Mouse (Mus musculus): ENCODE measurements at regions not wholly inside any gene's neighbourhood (a gene's known extent, or its start where the extent isn't known, plus 50 kb on each side); places are given as distances from the start of the nearest gene placed in this dataset.

GRCm38 (mm10) chr15:61855880-61856279 lies 933.1 kb upstream of the A1bg start:
- H3K4me2 ChIP-seq: no peak overlapping the region
- ATAC-seq (ENCODE audit: low read depth) (no peak), DNase-seq (no peak)
- no peaks in the 10 kb centered on the region for H3K27me3 ChIP-seq
- H3K27ac ChIP-seq: no peak overlapping the region
- no peak overlapping the region for H3K4me3 ChIP-seq (replicated peaks)
- no peaks in the 10 kb centered on the region for H3K4me1 ChIP-seq (replicated peaks)
- H3K36me3 ChIP-seq: no peaks in the 10 kb centered on the region
- no peak overlapping the region for H3K9ac ChIP-seq
- no peaks in the 10 kb centered on the region for H3K9me3 ChIP-seq (replicated peaks)
- WGBS (ENCODE audit: insufficient replicate concordance): 56% methylated on average over 2 of the region's 2 CpGs

GRCm38 (mm10) chr15:61812671-61813070 lies 889.9 kb upstream of the A1bg start:
- no peak for ATAC-seq (ENCODE audit: low read depth)
- no peak for DNase-seq
- H3K36me3 ChIP-seq: no peaks in the 10 kb centered on the region
- 58% methylated on average over 2 of the region's 2 CpGs for WGBS (ENCODE audit: insufficient replicate concordance)
- no peak overlapping the region for H3K9ac ChIP-seq
- H3K27me3 ChIP-seq: no peaks in the 10 kb centered on the region
- no peaks in the 10 kb centered on the region for H3K9me3 ChIP-seq (replicated peaks)
- no peak overlapping the region for H3K4me3 ChIP-seq (replicated peaks)
- H3K27ac ChIP-seq: no peak overlapping the region
- H3K4me2 ChIP-seq: no peak overlapping the region
- H3K4me1 ChIP-seq (replicated peaks): no peaks in the 10 kb centered on the region

GRCm38 (mm10) chr15:61805379-61805778 lies 882.6 kb upstream of the A1bg start:
- H3K4me3 ChIP-seq (replicated peaks): no peak overlapping the region
- H3K27ac ChIP-seq: no peak overlapping the region
- no peak for DNase-seq
- H3K9ac ChIP-seq: no peak overlapping the region
- H3K4me1 ChIP-seq (replicated peaks): no peaks in the 10 kb centered on the region
- H3K36me3 ChIP-seq: no peaks in the 10 kb centered on the region
- H3K4me2 ChIP-seq: no peak overlapping the region
- H3K9me3 ChIP-seq (replicated peaks): no peaks in the 10 kb centered on the region
- H3K27me3 ChIP-seq: no peaks in the 10 kb centered on the region
- no peak for ATAC-seq (ENCODE audit: low read depth)
- 29% methylated on average over 2 of the region's 2 CpGs for WGBS (ENCODE audit: insufficient replicate concordance)

- ATAC-seq (ENCODE audit: low read depth): no peak
- H3K9ac ChIP-seq: no peak overlapping the region
- 52% methylated on average over 4 of the region's 4 CpGs for WGBS (ENCODE audit: insufficient replicate concordance)
- no peak for DNase-seq
- no peaks in the 10 kb centered on the region for H3K9me3 ChIP-seq (replicated peaks)
- no peaks in the 10 kb centered on the region for H3K36me3 ChIP-seq
- no peak overlapping the region for H3K27ac ChIP-seq
- H3K4me2 ChIP-seq: no peak overlapping the region
- H3K27me3 ChIP-seq: no peaks in the 10 kb centered on the region
- H3K4me3 ChIP-seq (replicated peaks): no peak overlapping the region
- no peaks in the 10 kb centered on the region for H3K4me1 ChIP-seq (replicated peaks)
Observed at GRCm38 (mm10) chr15:61800155-61800554, 877.3 kb upstream of the A1bg start.

- Histone ChIP-seq H3K9me3 (replicated peaks) (no peaks in the 10 kb centered on the region), H3K4me3 (replicated peaks) (no peak overlapping the region)
- no peak for DNase-seq
Observed at GRCm38 (mm10) chr15:61797827-61798226, 875.0 kb upstream of the A1bg start.

GRCm38 (mm10) chr15:61794506-61794905 lies 871.7 kb upstream of the A1bg start:
- Histone ChIP-seq H3K4me3 (replicated peaks) (no peak overlapping the region), H3K9me3 (replicated peaks) (no peaks in the 10 kb centered on the region), H3K4me1 (replicated peaks) (no peaks in the 10 kb centered on the region), H3K9ac (no peak overlapping the region), H3K27me3 (no peaks in the 10 kb centered on the region), H3K4me2 (no peak overlapping the region), H3K27ac (no peak overlapping the region), H3K36me3 (no peaks in the 10 kb centered on the region)
- ATAC-seq (ENCODE audit: low read depth): no peak
- 54% methylated on average over 3 of the region's 3 CpGs for WGBS (ENCODE audit: insufficient replicate concordance)
- DNase-seq: no peak

More at GRCm38 (mm10) chr15:61797827-61798226, 875.0 kb upstream of the A1bg start:
- Histone ChIP-seq H3K4me1 (replicated peaks) (no peaks in the 10 kb centered on the region), H3K9ac (no peak overlapping the region), H3K4me2 (no peak overlapping the region), H3K27me3 (no peaks in the 10 kb centered on the region), H3K36me3 (no peaks in the 10 kb centered on the region), H3K27ac (no peak overlapping the region)
- no peak for ATAC-seq (ENCODE audit: low read depth)
- 46% methylated on average over 1 of the region's 1 CpGs for WGBS (ENCODE audit: insufficient replicate concordance)

GRCm38 (mm10) chr15:61789847-61790562 lies 867.2 kb upstream of the A1bg start:
- no peak overlapping the region for H3K9ac ChIP-seq
- DNase-seq (no peak), ATAC-seq (ENCODE audit: low read depth) (no peak)
- H3K4me2 ChIP-seq: no peak overlapping the region
- H3K36me3 ChIP-seq: no peaks in the 10 kb centered on the region
- no peaks in the 10 kb centered on the region for H3K9me3 ChIP-seq (replicated peaks)
- H3K4me1 ChIP-seq (replicated peaks): no peaks in the 10 kb centered on the region
- 38% methylated on average over 7 of the region's 7 CpGs for WGBS (ENCODE audit: insufficient replicate concordance)
- no peak overlapping the region for H3K27ac ChIP-seq
- H3K27me3 ChIP-seq: no peaks in the 10 kb centered on the region
- H3K4me3 ChIP-seq (replicated peaks): no peak overlapping the region

- H3K9ac ChIP-seq: no peak overlapping the region
- DNase-seq (no peak), ATAC-seq (ENCODE audit: low read depth) (no peak)
- H3K9me3 ChIP-seq (replicated peaks): no peaks in the 10 kb centered on the region
- H3K36me3 ChIP-seq: no peaks in the 10 kb centered on the region
- H3K4me1 ChIP-seq (replicated peaks): no peaks in the 10 kb centered on the region
- H3K27ac ChIP-seq: no peak overlapping the region
- no peaks in the 10 kb centered on the region for H3K27me3 ChIP-seq
- H3K4me3 ChIP-seq (replicated peaks): no peak overlapping the region
- H3K4me2 ChIP-seq: no peak overlapping the region
- 47% methylated on average over 1 of the region's 1 CpGs for WGBS (ENCODE audit: insufficient replicate concordance)
Observed at GRCm38 (mm10) chr15:61787046-61787445, 864.2 kb upstream of the A1bg start.

- H3K9ac ChIP-seq: no peak overlapping the region
- H3K4me2 ChIP-seq: no peak overlapping the region
- DNase-seq (no peak), ATAC-seq (ENCODE audit: low read depth) (no peak)
- 61% methylated on average over 2 of the region's 2 CpGs for WGBS (ENCODE audit: insufficient replicate concordance)
- H3K27me3 ChIP-seq: no peaks in the 10 kb centered on the region
- H3K27ac ChIP-seq: no peak overlapping the region
- no peaks in the 10 kb centered on the region for H3K36me3 ChIP-seq
- H3K4me3 ChIP-seq (replicated peaks): no peak overlapping the region
- H3K4me1 ChIP-seq (replicated peaks): no peaks in the 10 kb centered on the region
- H3K9me3 ChIP-seq (replicated peaks): no peaks in the 10 kb centered on the region
Observed at GRCm38 (mm10) chr15:61781531-61781930, 858.7 kb upstream of the A1bg start.

GRCm38 (mm10) chr15:61772996-61773395 lies 850.2 kb upstream of the A1bg start:
- Histone ChIP-seq H3K4me3 (replicated peaks) (no peak overlapping the region), H3K27ac (no peak overlapping the region), H3K4me2 (no peak overlapping the region), H3K9me3 (replicated peaks) (no peaks in the 10 kb centered on the region), H3K9ac (no peak overlapping the region), H3K27me3 (no peaks in the 10 kb centered on the region), H3K4me1 (replicated peaks) (no peaks in the 10 kb centered on the region), H3K36me3 (no peaks in the 10 kb centered on the region)
- 38% methylated on average over 4 of the region's 4 CpGs for WGBS (ENCODE audit: insufficient replicate concordance)
- ATAC-seq (ENCODE audit: low read depth) (no peak), DNase-seq (no peak)

- Histone ChIP-seq H3K4me3 (replicated peaks) (no peak overlapping the region), H3K4me2 (no peak overlapping the region), H3K27me3 (no peaks in the 10 kb centered on the region), H3K9ac (no peak overlapping the region), H3K27ac (no peak overlapping the region), H3K36me3 (no peaks in the 10 kb centered on the region), H3K9me3 (replicated peaks) (no peaks in the 10 kb centered on the region), H3K4me1 (replicated peaks) (no peaks in the 10 kb centered on the region)
- WGBS (ENCODE audit: insufficient replicate concordance): 42% methylated on average over 14 of the region's 14 CpGs
- ATAC-seq (ENCODE audit: low read depth) (no peak), DNase-seq (no peak)
Observed at GRCm38 (mm10) chr15:61770721-61771542, 848.1 kb upstream of the A1bg start.
